Mouse (Mus musculus) thymus, postnatal 4 days (tissue): ENCODE measurements around the gene Apbb2.

Source experiments
- DNase-seq: peaks from one replicate; pipeline ENCODE4 v3.0.0; 2021

Gene Apbb2

GRCm38 (mm10) chr5:66469685-66470084 is 148.9 kb downstream of the Apbb2 start:
- no peak for DNase-seq

GRCm38 (mm10) chr5:66468331-66469001 is 150.1 kb downstream of the Apbb2 start:
- no peak for DNase-seq

- no peak for DNase-seq
Measured at GRCm38 (mm10) chr5:66462665-66463064, 155.9 kb downstream of the Apbb2 start.

- DNase-seq, result no peak
Measured at GRCm38 (mm10) chr5:66458851-66459250, 159.7 kb downstream of the Apbb2 start.

GRCm38 (mm10) chr5:66455271-66455670 is 163.3 kb downstream of the Apbb2 start:
- no peak for DNase-seq

GRCm38 (mm10) chr5:66454826-66455225 is 163.8 kb downstream of the Apbb2 start:
- no peak for DNase-seq

GRCm38 (mm10) chr5:66453106-66453505 is 165.5 kb downstream of the Apbb2 start:
- no peak for DNase-seq

GRCm38 (mm10) chr5:66451561-66451960 is 167.0 kb downstream of the Apbb2 start:
- no peak for DNase-seq

GRCm38 (mm10) chr5:66445497-66445896 is 173.1 kb downstream of the Apbb2 start:
- no peak for DNase-seq

- DNase-seq, result no peak
Measured at GRCm38 (mm10) chr5:66442260-66442659, 176.3 kb downstream of the Apbb2 start.

GRCm38 (mm10) chr5:66436791-66437246 is 181.8 kb downstream of the Apbb2 start:
- DNase-seq, result no peak

GRCm38 (mm10) chr5:66435158-66435557 is 183.4 kb downstream of the Apbb2 start:
- DNase-seq, result no peak

GRCm38 (mm10) chr5:66429076-66429475 is 189.5 kb downstream of the Apbb2 start:
- DNase-seq, result no peak

GRCm38 (mm10) chr5:66428071-66428470 is 190.5 kb downstream of the Apbb2 start:
- DNase-seq, result no peak

- DNase-seq, result no peak
Measured at GRCm38 (mm10) chr5:66423909-66424308, 194.7 kb downstream of the Apbb2 start.

- DNase-seq, result no peak
Measured at GRCm38 (mm10) chr5:66423466-66423865, 195.1 kb downstream of the Apbb2 start.

GRCm38 (mm10) chr5:66421954-66422353 is 196.6 kb downstream of the Apbb2 start:
- no peak for DNase-seq

GRCm38 (mm10) chr5:66421230-66421629 is 197.4 kb downstream of the Apbb2 start:
- no peak for DNase-seq

- DNase-seq, result no peak
Measured at GRCm38 (mm10) chr5:66420011-66420410, 198.6 kb downstream of the Apbb2 start.

GRCm38 (mm10) chr5:66417289-66417688 is 201.3 kb downstream of the Apbb2 start:
- DNase-seq, result no peak

GRCm38 (mm10) chr5:66415700-66416543 is 202.7 kb downstream of the Apbb2 start:
- DNase-seq, result no peak

GRCm38 (mm10) chr5:66415033-66415697 is 203.4 kb downstream of the Apbb2 start:
- no peak for DNase-seq

GRCm38 (mm10) chr5:66413402-66413801 is 205.2 kb downstream of the Apbb2 start:
- DNase-seq, result no peak

GRCm38 (mm10) chr5:66412821-66413220 is 205.8 kb downstream of the Apbb2 start:
- no peak for DNase-seq
